Mouse (Mus musculus) limb, embryonic 14.5 days (tissue): ENCODE results near the gene Gm20388. TPM values are rescaled to one million over a fixed set of nuclear protein-coding genes. Genes with fewer than 3 reads are reported as not detected.

Source experiments
- ATAC-seq: fragments of 200-750 bp; cut with Nextera tagmentation; 2 replicates; pipeline ENCODE4 v1.8.0; 2017; ENCODE audit warnings: low read depth, moderate number of reproducible peaks, moderate TSS enrichment; ENCODE audit not compliant: low FRiP score
- DNase-seq: peaks from one replicate; pipeline ENCODE4 v3.0.0-alpha.2; 2015; ENCODE audit warnings: low spot score
- H3K27ac ChIP-seq: fragments of 300-500 bp; sonication (generic); replicated peaks from 2 replicates; pipeline ENCODE4 v1.5.1; 2014; ENCODE audit warnings: low read depth, mild to moderate bottlenecking, low read length, moderate library complexity, mixed read lengths
- H3K27me3 ChIP-seq: fragments of 300-500 bp; sonication (generic); 2 replicates; pipeline ENCODE4 v1.6.1; 2014; ENCODE audit warnings: low read length, mixed read lengths; ENCODE audit not compliant: control insufficient read depth, insufficient read depth
- H3K36me3 ChIP-seq: fragments of 300-500 bp; sonication (generic); 2 replicates; pipeline ENCODE4 v1.6.1; 2014; ENCODE audit warnings: mild to moderate bottlenecking, low read length, moderate library complexity, mixed read lengths; ENCODE audit not compliant: control insufficient read depth, insufficient read depth
- H3K4me1 ChIP-seq: fragments of 300-500 bp; sonication (generic); 2 replicates; pipeline ENCODE4 v1.6.1; 2014; ENCODE audit warnings: antibody characterized with exemption, low read length, mixed read lengths; ENCODE audit not compliant: control insufficient read depth, insufficient read depth
- H3K4me2 ChIP-seq: fragments of 300-500 bp; sonication (generic); replicated peaks from 2 replicates; pipeline ENCODE4 v1.6.1; 2014; ENCODE audit warnings: low read depth, mild to moderate bottlenecking, low read length, moderate library complexity; ENCODE audit not compliant: severe bottlenecking
- H3K4me3 ChIP-seq: fragments of 300-500 bp; sonication (generic); replicated peaks from 2 replicates; pipeline ENCODE4 v1.5.1; 2014; ENCODE audit warnings: low read length
- H3K9ac ChIP-seq: fragments of 300-500 bp; sonication (generic); 2 replicates; pipeline ENCODE4 v1.6.1; 2014; ENCODE audit warnings: mild to moderate bottlenecking, low read depth, low read length, moderate library complexity; ENCODE audit not compliant: severe bottlenecking
- H3K9me3 ChIP-seq: fragments of 300-500 bp; sonication (generic); 2 replicates; pipeline ENCODE4 v1.6.1; 2016; ENCODE audit warnings: low read length; ENCODE audit not compliant: control insufficient read depth
- POLR2A ChIP-seq: fragments of 200-500 bp; IDR thresholded peaks from 2 replicates; pipeline ENCODE4 v1.8.0; 2012; ENCODE audit warnings: inconsistent platforms, mild to moderate bottlenecking, moderate library complexity, borderline replicate concordance; ENCODE audit not compliant: insufficient read depth, insufficient read length; ENCODE audit errors: extremely low read depth
- WGBS: fragments of 180-500 bp; shearing (Covaris S2); extraction: QIAGEN DNeasy Blood & Tissue Kit; methylation state at CpG from one replicate; pipeline ENCODE4 v1.1.7; 2014; 5-methylcytosine and 5-hydroxymethylcytosine counted together
- polyA plus RNA-seq, 2 experiments: library from polyadenylated mRNA; depleted of rRNA in 1 of 2; stranded (reverse) in 1 of 2; unstranded in 1 of 2; fragments of >200 nt; fragmentation: Nextera tagmentation in 1 of 2; extraction: Ambion mirVana in 1 of 2; gene quantifications; 2 replicates each; pipeline versions ENCODE4 v1.2.1 to v1.2.3; 2012 to 2014

Gene Gm20388
- polyA plus RNA-seq, 2 experiments: 1.9 to 49.9 TPM

GRCm38 (mm10) chr8:124270504-124270903, 4359.9 kb downstream of the Gm20388 start:
- WGBS: 74% methylated on average over 6 of the region's 6 CpGs
- no peaks in the 10 kb centered on the region for H3K9me3 ChIP-seq
- no peak overlapping the region for H3K4me3 ChIP-seq
- DNase-seq (no peak), ATAC-seq (no peak)
- H3K4me1 ChIP-seq: peaks cover 28% of the 10 kb centered on the region
- H3K4me2 ChIP-seq: no peak overlapping the region
- H3K9ac ChIP-seq: no peak overlapping the region
- no peak for TF ChIP-seq POLR2A
- no peaks in the 10 kb centered on the region for H3K27me3 ChIP-seq
- H3K27ac ChIP-seq: peak overlapping the region; percentile 67
- no peaks in the 10 kb centered on the region for H3K36me3 ChIP-seq

GRCm38 (mm10) chr8:124270904-124271303, 4360.3 kb downstream of the Gm20388 start:
- WGBS: 72% methylated on average over 11 of the region's 11 CpGs
- Histone ChIP-seq H3K4me2 (no peak overlapping the region), H3K27ac (no peak overlapping the region), H3K9ac (no peak overlapping the region), H3K27me3 (no peaks in the 10 kb centered on the region), H3K36me3 (no peaks in the 10 kb centered on the region), H3K4me1 (peaks cover 28% of the 10 kb centered on the region), H3K4me3 (no peak overlapping the region), H3K9me3 (no peaks in the 10 kb centered on the region)
- DNase-seq: no peak
- no peak for TF ChIP-seq POLR2A
- no peak for ATAC-seq

GRCm38 (mm10) chr8:124271518-124271917, 4360.9 kb downstream of the Gm20388 start:
- Histone ChIP-seq H3K4me2 (no peak overlapping the region), H3K27me3 (no peaks in the 10 kb centered on the region), H3K9ac (no peak overlapping the region), H3K27ac (no peak overlapping the region), H3K4me3 (no peak overlapping the region), H3K4me1 (peaks cover 28% of the 10 kb centered on the region), H3K9me3 (no peaks in the 10 kb centered on the region), H3K36me3 (no peaks in the 10 kb centered on the region)
- DNase-seq (no peak), ATAC-seq (no peak)
- no peak for TF ChIP-seq POLR2A
- WGBS: 53% methylated on average over 12 of the region's 12 CpGs

DNA sequence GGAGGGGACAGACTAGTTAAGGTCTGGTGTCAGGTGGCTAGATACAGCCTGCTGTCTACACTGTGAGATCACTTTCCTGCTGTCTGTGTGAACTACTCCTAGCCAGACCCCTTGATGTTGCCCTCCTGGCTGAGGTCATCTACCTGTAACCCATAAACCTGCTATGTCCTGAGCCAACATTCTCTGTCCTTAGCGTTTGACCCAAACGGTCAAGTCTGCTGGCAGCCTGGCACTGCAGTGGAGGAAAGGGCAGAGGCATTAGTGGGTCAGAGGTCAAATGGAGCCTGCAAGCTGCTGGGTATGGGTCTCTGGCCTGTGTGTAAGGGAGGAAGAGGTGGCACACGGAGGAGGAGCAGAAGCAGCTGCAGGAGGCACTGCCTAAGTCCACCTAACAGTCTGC, 4362.2 kb downstream of the Gm20388 start:
- no peaks in the 10 kb centered on the region for H3K36me3 ChIP-seq
- H3K4me2 ChIP-seq: no peak overlapping the region
- peaks cover 28% of the 10 kb centered on the region for H3K4me1 ChIP-seq
- no peaks in the 10 kb centered on the region for H3K9me3 ChIP-seq
- H3K4me3 ChIP-seq: no peak overlapping the region
- no peak overlapping the region for H3K9ac ChIP-seq
- no peaks in the 10 kb centered on the region for H3K27me3 ChIP-seq
- TF ChIP-seq POLR2A: no peak
- 56% methylated on average over 3 of the region's 3 CpGs for WGBS
- no peak for ATAC-seq
- H3K27ac ChIP-seq: no peak overlapping the region
- DNase-seq: no peak

GRCm38 (mm10) chr8:124273606-124274218, 4363.1 kb downstream of the Gm20388 start:
- Histone ChIP-seq H3K4me1 (peaks cover 28% of the 10 kb centered on the region), H3K27ac (no peak overlapping the region), H3K27me3 (no peaks in the 10 kb centered on the region), H3K4me2 (no peak overlapping the region), H3K4me3 (no peak overlapping the region), H3K9me3 (no peaks in the 10 kb centered on the region), H3K9ac (no peak overlapping the region), H3K36me3 (no peaks in the 10 kb centered on the region)
- no peak for TF ChIP-seq POLR2A
- ATAC-seq (no peak), DNase-seq (no peak)
- WGBS: 75% methylated on average over 8 of the region's 8 CpGs

DNA sequence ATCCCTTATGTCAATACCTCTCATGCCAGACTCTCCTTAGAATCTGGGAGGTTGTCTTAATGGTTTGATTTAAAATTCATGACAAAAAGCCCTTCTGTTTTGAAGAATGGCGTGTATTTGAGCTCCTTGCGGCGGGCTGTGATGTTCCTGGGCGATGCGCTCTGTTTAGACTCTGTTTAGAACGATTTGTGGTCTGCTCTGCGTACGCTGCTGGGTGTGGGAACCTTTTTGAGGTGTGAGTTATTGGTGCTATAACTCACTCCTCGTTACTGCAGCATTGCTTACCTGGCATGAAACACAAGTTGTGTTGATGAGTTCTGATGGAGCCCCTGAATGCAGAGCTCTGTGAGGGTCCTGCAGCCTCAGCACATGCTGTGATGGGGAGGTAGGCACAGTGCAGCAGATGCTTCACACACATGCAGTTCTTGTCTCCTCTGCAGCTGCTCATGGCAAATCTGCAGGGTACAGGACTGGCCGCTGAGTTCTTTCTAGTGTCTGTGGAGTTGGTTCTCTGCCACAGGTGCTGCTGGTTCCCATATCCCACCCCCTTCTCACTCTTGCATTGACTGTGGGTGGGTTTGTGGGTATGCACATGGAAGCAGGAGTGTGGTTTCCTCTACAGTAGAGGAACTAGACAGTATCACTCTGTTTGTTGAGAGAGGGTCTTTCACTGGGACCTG, 4363.9 kb downstream of the Gm20388 start:
- H3K4me1 ChIP-seq: peaks cover 24% of the 10 kb centered on the region
- DNase-seq (no peak), ATAC-seq (no peak)
- WGBS: 57% methylated on average over 10 of the region's 10 CpGs
- no peaks in the 10 kb centered on the region for H3K9me3 ChIP-seq
- H3K27me3 ChIP-seq: no peaks in the 10 kb centered on the region
- no peak overlapping the region for H3K4me2 ChIP-seq
- H3K9ac ChIP-seq: no peak overlapping the region
- H3K4me3 ChIP-seq: no peak overlapping the region
- H3K36me3 ChIP-seq: no peaks in the 10 kb centered on the region
- H3K27ac ChIP-seq: no peak overlapping the region
- TF ChIP-seq POLR2A: no peak
